In genomic region chr11:115512004-115512403, GRCm38 (mm10) we compare ENCODE assay signal across 9 mouse cellular contexts. TPM values are rescaled to one million over a fixed set of nuclear protein-coding genes. Genes with fewer than 3 reads are reported as not detected.
A peak's percentile ranks its signal among the peaks of the same experiment; 100 is the strongest.
DNase-seq lines count a peak whose midpoint lies in the region; ATAC-seq and TF ChIP-seq lines count a peak whose summit lies in the region.
"Had no signal": no experiment of that assay in that cellular context is flagged by ENCODE, and none has a peak within 500 bp of the region (broad histone marks: within the 10 kb centered on the region; RNA-seq: fewer than 3 reads in every experiment).

No protein-coding gene starts in this region.

- peaks cover 69% of the 10 kb centered on the region for H3K79me3 ChIP-seq in C2C12 (ENCODE audit: low read depth)

- intact Hi-C loops in gastrocnemius, adult 2 months (cut with DNase I): loop anchor here (2.0 kb wide), 1 partner anchor 21 kb away; the partner anchor contains the start of gene Nt5c

- H3K9ac ChIP-seq in forebrain, embryonic 16.5 days (replicated peaks; ENCODE audit: low read depth, low read length): peak overlapping the region; percentile 97
- H3K9ac ChIP-seq in liver, embryonic 15.5 days: peak overlapping the region; percentile 95

- no peak for TF ChIP-seq CTCF in gastrocnemius, adult 2 months (IDR thresholded peaks at IDR 0.05)
- no peak for TF ChIP-seq CTCF in C2C12 (IDR thresholded peaks at IDR 0.05; ENCODE audit: control insufficient read depth, insufficient read depth, insufficient read length)

- H3K36me3 ChIP-seq in C2C12 (ENCODE audit: control insufficient read depth, insufficient read depth): peaks cover 10% of the 10 kb centered on the region
- H3K36me3 ChIP-seq in forebrain, embryonic 16.5 days (ENCODE audit: control insufficient read depth, insufficient read depth): no peaks in the 10 kb centered on the region
- no peaks in the 10 kb centered on the region for H3K36me3 ChIP-seq in liver, embryonic 15.5 days (replicated peaks)

- H3K4me1 ChIP-seq in forebrain, embryonic 16.5 days (replicated peaks; ENCODE audit: control insufficient read depth, insufficient read depth, low read length): peaks cover 46% of the 10 kb centered on the region
- peaks cover 68% of the 10 kb centered on the region for H3K4me1 ChIP-seq in liver, embryonic 15.5 days (replicated peaks)

- no peaks in the 10 kb centered on the region for H3K9me3 ChIP-seq in forebrain, embryonic 16.5 days (ENCODE audit: control insufficient read depth, low read length)
- no peaks in the 10 kb centered on the region for H3K9me3 ChIP-seq in liver, embryonic 15.5 days (replicated peaks)

- H3K27ac ChIP-seq in gastrocnemius, adult 2 months: peak overlapping the region; percentile 94
- H3K27ac ChIP-seq in forebrain, embryonic 16.5 days (ENCODE audit: low read length): peak overlapping the region; percentile 90
- peak overlapping the region; percentile 89 for H3K27ac ChIP-seq in liver, embryonic 15.5 days (replicated peaks)

- H3K27me3 ChIP-seq in C2C12 (ENCODE audit: control insufficient read depth, insufficient read depth, insufficient read length): no peaks in the 10 kb centered on the region
- H3K27me3 ChIP-seq in forebrain, embryonic 16.5 days (replicated peaks; ENCODE audit: control insufficient read depth, insufficient read depth, low read length): no peaks in the 10 kb centered on the region
- no peaks in the 10 kb centered on the region for H3K27me3 ChIP-seq in liver, embryonic 15.5 days

- WGBS in forebrain, embryonic 16.5 days: 8% methylated on average over 3 of the region's 3 CpGs
- WGBS in liver, embryonic 15.5 days (ENCODE audit: insufficient replicate concordance): 37% methylated on average over 3 of the region's 3 CpGs

- H3ac ChIP-seq in C2C12 (ENCODE audit: control insufficient read depth, insufficient read length, low read depth): no peak overlapping the region

- ATAC-seq in forebrain, embryonic 16.5 days: no peak
- no peak for ATAC-seq in liver, embryonic 15.5 days (ENCODE audit: insufficient read depth)
- ATAC-seq in erythroid progenitor cell, adult 5-6 weeks (replicated peaks; ENCODE audit: low FRiP score, poor library complexity, severe bottlenecking): no peak

- peak overlapping the region; percentile 84 for H3K4me3 ChIP-seq in gastrocnemius, adult 2 months
- H3K4me3 ChIP-seq in C2C12 (ENCODE audit: insufficient read depth, poor library complexity, severe bottlenecking): peak overlapping the region; percentile 95
- peak overlapping the region; percentile 81 for H3K4me3 ChIP-seq in forebrain, embryonic 16.5 days (replicated peaks; ENCODE audit: low read length)
- H3K4me3 ChIP-seq in liver, embryonic 15.5 days (replicated peaks): peak overlapping the region; percentile 91

- H3K4me2 ChIP-seq in forebrain, embryonic 16.5 days (ENCODE audit: low read length): peak overlapping the region; percentile 86
- H3K4me2 ChIP-seq in liver, embryonic 15.5 days: peak overlapping the region; percentile 78

- no peak for DNase-seq in gastrocnemius, adult 2 months
- no peak for DNase-seq in gastrocnemius, adult 18-20 months (ENCODE audit: low spot score)
- DNase-seq in adrenal gland, adult 8-10 months: no peak
- DNase-seq in right cerebral cortex, adult 2 months (ENCODE audit: low spot score in 2 of 2): no peak
- DNase-seq: layer of hippocampus, postnatal 36 days had no signal

- peaks cover 73% of the 10 kb centered on the region for H3K79me2 ChIP-seq in C2C12 (ENCODE audit: control insufficient read depth, insufficient read depth)

TF ChIP-seq in C2C12, 6 proteins besides CTCF, POLR2A, EP300 and RAD21:
- no peak for TF ChIP-seq USF1 (IDR thresholded peaks at IDR 0.05; ENCODE audit: low read depth)
- TF ChIP-seq MYOD1 (IDR thresholded peaks at IDR 0.05; ENCODE audit: control insufficient read depth, insufficient read length, low read depth): no peak
- no peak for TF ChIP-seq CEBPB (IDR thresholded peaks at IDR 0.05; ENCODE audit: low read depth)
- no peak for TF ChIP-seq MAX (IDR thresholded peaks at IDR 0.05)
- TF ChIP-seq MYOG (IDR thresholded peaks at IDR 0.05; ENCODE audit: control insufficient read depth, extremely low read depth, insufficient read length): no peak
- no peak for TF ChIP-seq FOSL1 (IDR thresholded peaks at IDR 0.05; ENCODE audit: insufficient read depth, low read length, poor library complexity, severe bottlenecking)
TF ChIP-seq in C2C12: peak in this region for 0.

RNA-seq across cellular contexts. Expression of gene Jpt1, which starts 2.2 kb away (rescaled TPM):
- 10 to 100 TPM; 38.4 to 40.9 TPM for total RNA-seq in gastrocnemius, adult 2 months (2021)
- total RNA-seq in gastrocnemius, adult 18-20 months (2021): 10 to 100 TPM; 49.7 to 52.4 TPM
- polyA plus RNA-seq in C2C12 (2012; fragmentation: generic; extraction: Trizol): 320 TPM
- 1,959 and 1,981 TPM in 2 replicates for polyA plus RNA-seq in forebrain, embryonic 16.5 days (2015; fragmentation: Nextera tagmentation; extraction: Ambion mirVana)
- polyA plus RNA-seq in liver, embryonic 15.5 days (2015; fragmentation: Nextera tagmentation; extraction: Ambion mirVana): 233 and 234 TPM in 2 replicates
- 168 and 177 TPM in 2 replicates for total RNA-seq in erythroid progenitor cell, adult 5-6 weeks (2015; ENCODE audit: low replicate concordance)
- 225 and 235 TPM in 2 replicates for total RNA-seq in erythroid progenitor cell, adult 5-6 weeks (2017; ENCODE audit: low replicate concordance)
- 100 to 1,000 TPM in 1 of 4 experiments, 10 to 100 TPM in 3; 86.2 to 109 (median 94.4) TPM for total RNA-seq in adrenal gland, adult 8-10 months (2022)

RNA-seq across cellular contexts. Expression of gene Nt5c, which starts 20.3 kb away (rescaled TPM):
- total RNA-seq in gastrocnemius, adult 2 months (2021): 1 to 10 TPM; 5.8 to 7.7 TPM
- total RNA-seq in gastrocnemius, adult 18-20 months (2021): 1 to 10 TPM; 6.2 to 6.8 TPM
- polyA plus RNA-seq in C2C12 (2012; fragmentation: generic; extraction: Trizol): 109 TPM
- 82.6 and 91.0 TPM in 2 replicates for polyA plus RNA-seq in forebrain, embryonic 16.5 days (2015; fragmentation: Nextera tagmentation; extraction: Ambion mirVana)
- 38.1 and 41.9 TPM in 2 replicates for polyA plus RNA-seq in liver, embryonic 15.5 days (2015; fragmentation: Nextera tagmentation; extraction: Ambion mirVana)
- 13.0 and 22.3 TPM in 2 replicates for total RNA-seq in erythroid progenitor cell, adult 5-6 weeks (2015; ENCODE audit: low replicate concordance)
- 9.8 and 37.2 TPM in 2 replicates for total RNA-seq in erythroid progenitor cell, adult 5-6 weeks (2017; ENCODE audit: low replicate concordance)
- 100 to 1,000 TPM; 119 to 222 (median 142) TPM for total RNA-seq in adrenal gland, adult 8-10 months (2022)

RNA-seq across cellular contexts. Expression of gene Sumo2, which starts 24.1 kb away (rescaled TPM):
- total RNA-seq in gastrocnemius, adult 2 months (2021): 100 to 1,000 TPM; 138 to 164 TPM
- total RNA-seq in gastrocnemius, adult 18-20 months (2021): 100 to 1,000 TPM; 146 TPM
- polyA plus RNA-seq in C2C12 (2012; fragmentation: generic; extraction: Trizol): 384 TPM
- 1,130 and 1,181 TPM in 2 replicates for polyA plus RNA-seq in forebrain, embryonic 16.5 days (2015; fragmentation: Nextera tagmentation; extraction: Ambion mirVana)
- polyA plus RNA-seq in liver, embryonic 15.5 days (2015; fragmentation: Nextera tagmentation; extraction: Ambion mirVana): 301 and 355 TPM in 2 replicates
- 450 and 609 TPM in 2 replicates for total RNA-seq in erythroid progenitor cell, adult 5-6 weeks (2015; ENCODE audit: low replicate concordance)
- total RNA-seq in erythroid progenitor cell, adult 5-6 weeks (2017; ENCODE audit: low replicate concordance): 286 and 389 TPM in 2 replicates
- 100 to 1,000 TPM; 220 to 285 (median 257) TPM for total RNA-seq in adrenal gland, adult 8-10 months (2022)

RNA-seq across cellular contexts. Expression of gene Armc7, which starts 36.5 kb away (rescaled TPM):
- total RNA-seq in gastrocnemius, adult 2 months (2021): under 1 TPM; 0.95 to 0.99 TPM
- 1 to 10 TPM in 1 of 2 experiments, under 1 TPM in 1; 0.82 to 1.3 TPM for total RNA-seq in gastrocnemius, adult 18-20 months (2021)
- 5.4 TPM for polyA plus RNA-seq in C2C12 (2012; fragmentation: generic; extraction: Trizol)
- polyA plus RNA-seq in forebrain, embryonic 16.5 days (2015; fragmentation: Nextera tagmentation; extraction: Ambion mirVana): 16.2 and 17.3 TPM in 2 replicates
- 3.3 and 3.5 TPM in 2 replicates for polyA plus RNA-seq in liver, embryonic 15.5 days (2015; fragmentation: Nextera tagmentation; extraction: Ambion mirVana)
- 1.8 TPM in 1 of 2 replicates, not detected in the other for total RNA-seq in erythroid progenitor cell, adult 5-6 weeks (2015; ENCODE audit: low replicate concordance)
- 2.7 TPM in 2 replicates for total RNA-seq in erythroid progenitor cell, adult 5-6 weeks (2017; ENCODE audit: low replicate concordance)
- total RNA-seq in adrenal gland, adult 8-10 months (2022): 10 to 100 TPM in 3 of 4 experiments, 1 to 10 TPM in 1; 8.6 to 11.7 (median 11.2) TPM

RNA-seq across cellular contexts. Expression of gene Slc16a5, which starts 49.7 kb away (rescaled TPM):
- total RNA-seq in gastrocnemius, adult 2 months (2021): not detected
- not detected for total RNA-seq in gastrocnemius, adult 18-20 months (2021)
- polyA plus RNA-seq in C2C12 (2012; fragmentation: generic; extraction: Trizol): 0.07 TPM
- polyA plus RNA-seq in forebrain, embryonic 16.5 days (2015; fragmentation: Nextera tagmentation; extraction: Ambion mirVana): not detected in 2 replicates
- 0.08 and 0.15 TPM in 2 replicates for polyA plus RNA-seq in liver, embryonic 15.5 days (2015; fragmentation: Nextera tagmentation; extraction: Ambion mirVana)
- not detected in 2 replicates for total RNA-seq in erythroid progenitor cell, adult 5-6 weeks (2015; ENCODE audit: low replicate concordance)
- total RNA-seq in erythroid progenitor cell, adult 5-6 weeks (2017; ENCODE audit: low replicate concordance): 1.0 TPM in 1 of 2 replicates, not detected in the other
- under 1 TPM in 1 of 4 experiments, not detected in 3; 0.21 TPM for total RNA-seq in adrenal gland, adult 8-10 months (2022)
- total RNA-seq: layer of hippocampus, postnatal 36 days had no signal
